Mouse (Mus musculus) ES-CJ7 (cell line): ENCODE measurements around the gene Pfkfb3.
A peak's percentile ranks its signal among the peaks of the same experiment; 100 is the strongest.

Experiments
- DNase-seq: peaks from one replicate; pipeline ENCODE4 v3.0.0; 2011; ENCODE audit warnings: low read depth, low spot score

The Pfkfb3 gene

DNA sequence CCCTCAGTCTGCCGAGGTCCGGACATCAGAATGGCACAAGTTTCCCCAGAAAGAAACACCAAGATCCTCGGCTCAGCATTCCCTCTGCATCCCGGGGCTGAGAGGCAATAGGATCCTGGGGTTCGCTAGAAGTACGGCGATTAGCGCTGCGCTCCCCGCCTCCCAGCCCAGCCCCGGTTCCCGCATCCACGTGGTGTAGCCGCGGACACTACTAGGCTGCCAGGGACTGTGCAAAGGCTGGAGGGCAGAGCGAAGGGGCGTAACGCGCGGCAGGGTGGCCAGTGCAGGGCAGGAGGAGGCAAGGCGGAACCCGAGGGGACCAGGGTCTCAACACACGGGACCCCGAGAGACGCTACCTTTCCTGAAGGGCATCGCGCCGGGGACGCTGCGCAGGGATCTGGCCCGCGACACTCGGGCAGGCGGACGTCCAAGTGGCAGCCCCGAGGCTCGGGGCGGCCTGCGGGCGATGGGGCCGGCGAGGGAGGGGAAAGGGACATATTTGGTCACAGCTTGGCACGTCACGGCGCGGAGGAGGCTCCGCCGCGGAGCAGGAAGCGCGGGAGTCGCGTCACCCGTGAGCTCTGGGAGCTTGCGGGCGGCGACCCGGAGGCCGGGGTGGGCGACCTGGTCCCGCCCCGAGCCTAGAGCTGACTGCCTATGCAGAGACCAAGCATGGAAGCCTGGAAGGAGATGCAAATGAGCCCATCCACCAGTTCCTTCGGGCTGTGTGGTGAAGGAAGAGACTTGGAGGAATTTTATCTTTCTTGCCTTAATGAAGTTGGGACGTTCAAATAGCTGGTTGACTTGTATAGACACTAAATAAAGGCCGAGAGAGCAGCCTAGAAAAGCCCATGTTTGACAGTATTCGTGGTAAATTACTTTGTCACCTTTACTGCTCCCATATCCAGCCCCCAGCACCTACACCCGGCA, at the start of gene Pfkfb3:
Gene Pfkfb3, minus strand, starts transcription at position 607 of the 930 bp plus-strand sequence.
- DNase-seq, result peak; percentile 31

DNA sequence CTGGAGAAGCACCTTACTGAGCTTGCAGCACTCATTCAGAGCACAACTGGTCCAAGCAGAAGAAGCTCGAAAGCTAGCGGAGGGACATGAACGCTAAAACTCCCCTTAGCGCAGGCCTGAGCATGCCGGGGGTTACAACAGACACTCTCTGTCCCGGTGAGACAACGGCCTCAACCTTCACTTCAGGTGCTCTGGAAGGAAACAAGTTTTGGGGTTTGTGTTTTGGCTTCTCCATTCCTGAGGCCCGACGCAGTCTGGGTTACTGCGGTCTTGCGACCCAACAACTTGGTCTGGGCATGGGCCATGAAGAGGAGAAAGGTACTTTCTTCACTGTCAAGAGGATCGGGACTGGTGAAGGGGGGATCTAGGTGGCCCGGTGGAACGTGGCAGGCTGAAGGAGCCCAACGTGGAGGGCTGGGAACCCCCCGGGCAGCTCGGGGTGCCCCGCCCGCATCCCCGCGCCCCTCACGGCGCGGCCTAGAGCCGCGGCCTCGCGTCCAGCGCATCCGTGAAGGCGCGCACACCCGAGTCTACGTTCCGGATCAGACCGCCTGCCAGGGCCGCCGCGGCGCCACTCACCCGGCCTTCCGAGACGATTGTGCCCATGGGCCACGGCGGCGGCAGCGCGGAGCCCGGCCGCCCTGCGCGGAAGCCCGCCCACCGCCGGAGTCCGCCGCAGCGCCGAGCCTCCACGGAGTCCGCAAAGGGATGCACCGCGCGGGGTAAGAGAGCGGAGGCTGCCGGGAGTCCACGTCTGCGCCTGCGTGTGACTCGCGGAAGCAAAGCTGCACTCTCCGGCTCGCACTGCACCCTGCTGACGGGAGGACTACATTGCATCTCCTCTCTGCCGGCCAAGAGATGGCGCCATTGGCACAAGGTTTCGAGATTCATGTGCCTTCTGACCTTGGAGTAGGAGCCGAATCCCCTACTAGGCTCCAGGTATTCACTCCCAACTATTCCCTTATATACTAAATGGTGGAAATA, 48.9 kb upstream of the Pfkfb3 start:
- peak; percentile 97 for DNase-seq

DNA sequence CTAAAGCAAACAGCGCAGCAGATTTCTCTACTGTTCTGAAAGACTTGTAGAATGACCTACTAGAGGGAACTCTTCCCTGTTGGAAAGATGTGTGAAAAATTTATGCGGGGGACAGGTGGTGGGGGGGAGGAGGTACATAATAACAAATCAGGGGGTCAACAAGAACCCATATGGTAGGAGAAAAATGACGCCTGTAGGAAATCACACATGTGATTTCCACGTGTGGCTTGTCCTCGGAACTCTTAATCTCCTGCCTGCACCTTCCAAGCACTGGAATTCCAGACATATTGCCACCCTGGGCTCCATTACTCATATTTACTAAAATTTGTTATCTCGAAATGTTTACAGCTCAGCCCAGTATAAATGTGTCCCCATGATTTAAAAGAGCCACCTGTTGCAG, 47.9 kb upstream of the Pfkfb3 start:
- DNase-seq, result no peak

DNA sequence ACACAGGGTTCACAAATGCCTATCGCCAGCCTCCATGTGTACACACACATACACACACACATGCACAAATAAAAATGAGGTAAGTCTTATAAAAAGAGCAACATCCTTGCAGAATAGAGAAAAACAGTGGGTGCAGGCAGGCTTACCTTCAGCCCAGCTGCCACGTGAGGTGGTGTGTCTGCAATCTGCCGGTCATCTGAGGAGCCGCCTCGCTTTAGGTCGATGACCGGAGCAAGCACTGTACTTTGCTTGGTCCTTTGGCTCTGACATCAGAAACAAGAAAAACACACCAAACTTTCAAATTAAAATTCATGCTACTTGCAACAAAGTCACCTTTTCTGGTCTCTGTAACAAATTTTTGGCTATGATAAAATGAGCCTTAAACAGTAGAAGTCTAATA, 44.0 kb upstream of the Pfkfb3 start:
- DNase-seq, result no peak

DNA sequence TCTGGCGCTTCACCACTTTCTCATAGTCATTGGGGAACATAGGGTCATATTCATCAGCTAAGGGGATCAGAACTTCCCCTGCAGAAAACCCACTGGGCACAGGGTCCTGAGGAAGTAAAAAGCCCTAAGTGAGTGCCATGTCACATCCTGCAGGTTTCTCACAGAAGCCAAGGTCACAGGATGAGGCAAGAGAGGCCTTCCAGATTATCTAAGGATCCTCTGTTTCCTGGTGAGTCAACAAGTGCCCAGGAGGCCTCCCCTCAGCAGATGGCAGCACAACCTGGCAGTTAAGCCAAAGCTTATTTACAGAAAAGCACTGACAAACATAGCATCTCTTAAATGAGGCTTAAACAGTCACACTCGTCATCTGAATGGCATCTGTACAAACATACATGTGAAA, 42.8 kb upstream of the Pfkfb3 start:
- no peak for DNase-seq

DNA sequence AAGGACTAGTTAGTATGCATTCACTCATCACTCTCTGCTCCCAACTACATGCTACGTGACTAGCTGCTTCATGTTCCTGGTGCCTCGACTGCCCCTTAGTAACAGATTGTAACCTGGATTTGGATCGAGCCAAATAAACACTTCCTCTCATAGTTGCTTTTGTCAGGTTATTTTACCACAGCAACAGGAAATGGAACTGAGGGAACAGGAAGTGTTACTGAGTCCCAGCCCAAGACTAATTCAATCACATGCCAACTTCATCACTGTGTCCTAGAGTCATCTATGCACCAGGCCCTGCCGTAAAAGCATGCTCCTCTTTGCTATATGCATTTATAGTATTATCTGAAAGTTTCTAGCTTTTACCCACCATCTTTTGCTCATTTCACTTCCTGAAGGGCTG, 34.1 kb upstream of the Pfkfb3 start:
- DNase-seq, result no peak

DNA sequence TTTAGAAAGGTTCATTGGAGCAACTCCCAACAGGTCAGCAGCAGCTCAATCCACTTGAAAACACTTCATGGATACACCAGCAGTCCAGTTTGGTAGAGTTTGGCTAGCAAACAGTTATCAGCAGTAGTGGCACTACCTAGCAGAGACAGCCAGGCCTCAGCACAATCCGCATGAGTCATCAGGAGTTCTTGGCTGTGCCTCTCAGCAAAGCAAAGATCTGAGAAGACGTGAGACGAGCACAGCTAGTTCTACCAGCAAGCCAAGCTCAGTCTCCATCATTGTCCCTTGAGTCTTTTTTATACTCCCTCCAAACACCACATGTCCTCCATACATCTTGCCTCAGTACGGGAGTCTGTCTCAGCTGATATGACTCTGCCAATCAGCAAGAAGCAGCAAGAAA, 25.5 kb upstream of the Pfkfb3 start:
- no peak for DNase-seq

DNA sequence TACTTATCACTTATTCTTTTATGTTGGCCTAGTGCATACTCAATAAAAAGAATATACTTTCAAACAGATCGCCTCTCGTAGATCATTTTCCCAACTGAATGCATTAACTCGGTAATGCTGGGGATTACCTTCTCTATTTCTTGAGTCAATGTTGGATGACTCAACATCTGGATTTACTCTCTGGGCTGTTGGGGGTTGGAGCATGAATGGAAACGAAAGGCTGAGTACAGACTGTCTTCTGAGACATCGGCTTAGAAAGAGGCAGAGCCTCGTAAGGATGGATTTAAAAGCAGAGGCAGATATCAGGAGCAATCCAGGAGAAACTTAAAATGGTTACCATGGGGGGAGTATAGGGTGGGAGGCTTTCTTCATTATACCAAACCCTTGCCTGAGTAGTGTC, 24.3 kb upstream of the Pfkfb3 start:
- no peak for DNase-seq

DNA sequence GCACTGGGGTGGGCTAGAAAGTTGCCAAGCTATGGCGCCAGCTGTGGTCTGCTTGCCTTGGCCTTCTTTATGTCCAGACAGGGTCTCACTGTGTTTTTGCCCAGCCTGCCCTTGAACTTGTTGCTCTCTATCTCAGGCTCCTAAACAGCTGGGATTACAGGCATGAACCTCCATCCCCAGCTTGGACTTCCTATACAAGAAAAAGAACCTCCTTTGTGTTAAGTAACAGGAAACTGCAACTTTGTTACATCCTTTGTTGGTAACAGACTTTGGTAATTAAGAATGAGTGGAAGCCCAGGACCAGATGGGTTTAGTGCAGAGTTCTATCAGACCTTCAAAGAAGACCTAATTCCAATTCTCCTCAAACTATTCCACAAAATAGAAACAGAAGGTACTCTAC, 19.8 kb upstream of the Pfkfb3 start:
- DNase-seq, result no peak

DNA sequence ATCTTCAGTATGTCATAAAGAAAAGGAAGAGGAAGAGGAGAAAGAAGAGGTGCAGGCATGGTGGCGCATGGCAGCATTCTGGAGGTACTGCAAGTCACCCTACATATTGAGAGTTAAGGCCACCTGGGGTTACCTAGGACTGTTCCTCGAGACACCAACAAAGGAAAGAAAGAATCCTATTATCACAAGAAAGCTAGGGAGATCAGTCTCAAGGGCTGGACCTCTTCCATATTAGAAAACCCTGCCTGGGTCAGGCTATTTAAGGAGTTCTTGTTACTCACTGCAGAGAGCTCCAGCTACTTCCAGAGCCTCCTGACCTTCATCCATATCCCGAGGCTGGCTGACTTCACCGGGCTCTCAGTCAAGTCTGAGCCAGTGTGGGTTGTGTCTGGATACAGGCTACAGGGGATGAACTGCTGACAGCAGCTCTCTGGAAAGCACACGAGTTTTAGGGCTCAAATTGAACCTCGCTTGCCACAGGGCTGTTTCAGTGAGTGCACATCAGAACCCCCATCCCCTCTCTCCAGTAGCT, 17.2 kb upstream of the Pfkfb3 start:
- peak; percentile 92 for DNase-seq

DNA sequence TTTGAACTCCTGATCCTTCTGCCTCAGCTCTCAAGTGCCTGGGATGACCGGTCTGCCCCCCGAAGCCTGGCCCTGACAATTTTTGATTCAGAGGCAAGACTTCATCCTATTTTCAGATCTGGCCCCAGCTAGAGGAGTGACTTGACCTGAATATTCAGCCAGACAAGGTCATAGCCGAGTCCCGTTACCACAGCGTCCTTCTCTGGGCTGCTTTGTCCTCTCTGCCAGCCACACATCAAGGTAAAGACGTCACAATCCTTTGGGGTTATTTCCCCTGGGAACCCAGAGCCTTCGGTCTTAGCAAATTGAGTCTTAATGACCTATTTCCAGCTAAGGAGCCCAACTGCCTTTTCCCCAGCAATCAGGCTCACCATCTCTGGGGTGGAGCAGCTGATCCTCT, 14.6 kb upstream of the Pfkfb3 start:
- no peak for DNase-seq

DNA sequence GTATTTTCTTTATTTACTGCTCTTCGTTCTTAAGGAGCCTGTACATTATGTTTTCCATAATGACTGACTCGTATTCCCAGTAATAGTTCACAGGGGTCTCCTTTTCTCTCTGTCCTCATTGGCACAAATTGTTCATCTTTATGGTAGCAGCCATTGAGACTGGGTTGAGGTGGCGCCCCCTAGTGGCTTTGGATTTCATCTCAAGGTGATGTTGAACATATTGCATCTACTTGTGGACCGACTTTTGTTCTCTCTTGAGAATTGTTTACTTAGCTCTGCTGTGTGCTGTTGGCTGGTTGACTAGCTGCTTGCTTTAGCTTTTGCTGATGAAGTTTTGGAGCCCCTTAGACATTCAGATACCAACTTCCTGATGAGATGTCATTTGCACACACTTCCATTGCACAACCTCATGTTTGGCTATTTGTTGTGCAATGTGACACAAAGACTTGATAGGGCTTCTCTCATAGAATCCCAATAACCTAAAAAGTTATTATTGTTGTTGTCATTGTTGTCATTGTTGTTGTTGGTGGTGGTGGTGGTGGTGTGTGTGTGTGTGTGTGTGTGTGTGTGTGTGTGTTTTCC, 14.0 kb upstream of the Pfkfb3 start:
- DNase-seq, result peak; percentile 65

DNA sequence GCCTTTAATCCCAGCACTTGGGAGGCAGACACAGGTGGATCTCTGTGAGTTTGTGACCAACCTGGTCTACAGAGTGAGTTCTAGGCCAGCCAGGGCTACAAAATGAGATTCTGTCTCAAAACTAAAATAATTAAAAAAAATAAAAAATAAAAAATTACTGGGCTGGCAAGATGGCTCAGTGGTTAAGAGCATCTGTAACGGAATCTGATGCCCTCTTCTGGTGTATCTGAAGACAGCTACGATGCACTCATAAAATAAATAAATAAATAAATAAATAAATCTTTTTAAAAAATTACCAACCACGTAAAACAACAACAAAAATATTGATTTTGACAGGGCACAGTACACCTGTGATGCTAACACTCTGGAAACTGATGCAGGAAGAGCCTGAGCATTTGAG, 13.0 kb upstream of the Pfkfb3 start:
- no peak for DNase-seq

DNA sequence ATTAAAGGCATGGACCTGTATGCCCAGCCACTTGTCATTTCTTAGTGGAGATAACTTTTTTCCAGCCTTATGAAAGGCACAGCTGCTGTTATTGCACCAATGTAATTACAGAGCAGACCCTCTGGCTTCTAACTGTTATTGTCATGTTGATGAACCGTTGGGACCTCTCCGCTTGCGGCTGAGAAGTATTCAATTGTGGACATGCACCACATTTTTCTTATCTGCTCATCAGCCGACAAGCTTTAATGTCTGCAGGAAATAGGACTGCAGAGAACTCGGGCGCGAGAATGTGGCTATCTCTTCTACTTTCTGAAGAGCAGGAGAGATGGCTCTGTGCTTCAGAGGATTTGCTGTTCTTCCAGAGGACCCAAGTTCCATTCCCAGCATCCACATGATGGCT, 12.4 kb upstream of the Pfkfb3 start:
- DNase-seq, result no peak

DNA sequence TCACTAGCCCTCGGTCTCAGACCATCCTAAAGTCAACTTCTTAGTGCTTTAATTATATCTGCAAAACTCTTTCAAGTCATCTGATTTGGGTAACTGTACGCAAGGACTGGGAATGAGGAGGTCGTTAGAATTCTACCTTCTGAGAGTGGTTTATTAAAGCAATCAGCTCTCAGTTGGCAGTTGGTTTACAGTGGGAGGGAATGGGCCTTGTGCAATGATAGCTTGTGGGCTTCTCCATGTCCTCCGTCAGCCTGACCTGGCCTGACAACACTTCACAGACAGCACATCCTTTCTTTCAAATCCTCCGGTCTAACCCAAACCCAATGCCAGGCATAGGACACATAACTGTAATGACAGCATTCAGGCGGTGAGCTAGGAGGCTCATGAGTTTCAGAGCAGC, 10.9 kb upstream of the Pfkfb3 start:
- DNase-seq, result no peak

DNA sequence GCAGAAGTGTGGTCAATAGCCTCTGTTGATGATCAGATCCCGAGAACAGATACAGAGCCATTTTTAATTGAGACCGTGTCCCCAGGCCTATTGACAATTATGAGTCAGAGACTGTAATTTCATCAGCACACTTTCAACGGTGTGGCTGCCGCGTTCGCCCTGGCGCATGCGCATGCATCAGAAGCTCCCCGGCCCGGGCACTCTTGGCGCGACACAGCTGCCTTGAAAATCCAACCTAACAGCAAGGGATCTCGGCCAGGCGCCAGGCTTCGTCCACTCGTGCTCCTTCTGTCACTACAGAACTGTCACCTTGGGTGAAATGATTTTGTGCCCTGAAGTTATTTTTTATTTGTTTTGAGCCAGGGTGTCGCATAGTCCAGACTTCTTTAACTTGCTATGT, 9.4 kb upstream of the Pfkfb3 start:
- DNase-seq, result no peak

DNA sequence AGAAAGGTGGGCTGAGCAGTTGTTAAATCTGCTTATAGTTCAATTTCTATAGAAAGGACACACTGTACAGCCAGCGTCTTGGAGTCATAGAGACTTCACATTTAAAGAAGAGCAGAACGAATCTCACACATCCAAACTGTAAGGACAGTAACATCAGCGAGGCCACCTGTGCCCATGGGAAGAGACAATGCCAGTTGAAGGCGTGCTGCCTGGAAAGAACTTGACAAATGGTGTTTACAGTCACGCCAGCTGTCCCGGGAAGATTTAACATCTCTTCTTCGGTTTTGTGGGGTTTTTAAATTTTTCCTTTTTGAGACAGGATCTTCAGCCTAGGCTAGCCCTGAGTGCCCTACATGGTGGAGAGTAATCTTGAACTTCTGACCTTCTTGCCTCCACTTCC, 4.8 kb upstream of the Pfkfb3 start:
- DNase-seq, result no peak

DNA sequence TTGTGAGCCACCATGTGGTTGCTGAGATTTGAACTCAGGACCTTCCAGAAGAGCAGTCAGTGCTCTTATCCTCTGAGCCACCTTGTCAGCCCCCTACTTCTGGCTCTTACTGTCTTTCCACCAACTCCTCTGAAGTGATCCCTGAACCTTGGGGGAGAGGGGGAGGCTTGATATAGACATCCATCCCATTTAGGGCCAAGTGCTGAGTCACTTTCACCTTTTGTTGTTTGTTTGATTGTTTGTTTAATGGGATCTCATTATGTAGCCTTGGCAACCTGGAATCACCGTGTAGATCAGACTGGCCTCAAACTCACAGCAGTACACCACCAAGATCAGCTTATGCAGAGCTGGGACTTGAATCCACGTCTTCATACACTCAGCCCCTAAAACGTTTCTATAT, 3.4 kb upstream of the Pfkfb3 start:
- no peak for DNase-seq

DNA sequence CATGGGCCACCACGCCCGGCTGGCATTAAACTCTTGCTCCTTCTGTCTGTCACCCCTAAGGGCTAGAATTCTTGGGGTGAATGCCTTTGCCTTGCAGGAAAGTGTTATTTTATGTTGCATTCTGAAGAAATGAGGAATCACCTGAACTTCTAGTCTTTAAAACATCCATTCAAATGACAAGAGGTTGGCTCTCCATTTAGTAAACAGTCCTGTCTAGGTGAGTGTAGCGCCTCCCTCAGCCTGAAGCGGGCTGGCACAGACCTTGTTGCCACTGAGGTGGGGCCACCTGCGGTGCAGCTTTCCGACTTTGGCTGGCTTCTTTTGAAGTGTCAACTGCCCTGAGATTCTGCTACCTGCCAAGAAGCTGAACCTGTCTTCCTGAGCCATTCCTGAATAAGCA, 1.4 kb upstream of the Pfkfb3 start:
- DNase-seq, result peak; percentile 40

DNA sequence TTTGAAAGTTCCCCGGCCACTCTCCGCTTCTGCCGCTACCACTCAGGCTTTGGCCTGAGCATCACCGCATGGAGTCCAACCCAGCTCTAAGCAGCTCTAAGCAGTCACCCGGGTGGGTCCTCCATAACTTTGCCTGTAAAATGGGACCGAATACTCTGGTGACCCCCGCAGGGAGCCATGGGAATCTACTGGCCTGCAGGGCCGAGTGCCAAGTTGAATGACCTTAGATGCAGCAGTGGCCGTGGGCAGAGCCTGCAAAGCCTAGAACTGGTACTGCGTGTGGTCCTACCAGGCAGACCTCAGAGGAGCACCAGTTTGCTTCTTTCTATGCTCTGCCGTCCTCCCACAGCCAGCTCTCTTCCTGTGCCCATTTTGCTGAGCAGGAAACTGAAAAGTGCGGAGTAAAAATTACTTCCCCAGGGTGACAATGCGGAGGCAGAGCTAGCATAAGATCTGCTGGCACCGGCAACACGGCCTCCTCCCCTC, 868 bp downstream of the Pfkfb3 start:
- DNase-seq, result no peak

DNA sequence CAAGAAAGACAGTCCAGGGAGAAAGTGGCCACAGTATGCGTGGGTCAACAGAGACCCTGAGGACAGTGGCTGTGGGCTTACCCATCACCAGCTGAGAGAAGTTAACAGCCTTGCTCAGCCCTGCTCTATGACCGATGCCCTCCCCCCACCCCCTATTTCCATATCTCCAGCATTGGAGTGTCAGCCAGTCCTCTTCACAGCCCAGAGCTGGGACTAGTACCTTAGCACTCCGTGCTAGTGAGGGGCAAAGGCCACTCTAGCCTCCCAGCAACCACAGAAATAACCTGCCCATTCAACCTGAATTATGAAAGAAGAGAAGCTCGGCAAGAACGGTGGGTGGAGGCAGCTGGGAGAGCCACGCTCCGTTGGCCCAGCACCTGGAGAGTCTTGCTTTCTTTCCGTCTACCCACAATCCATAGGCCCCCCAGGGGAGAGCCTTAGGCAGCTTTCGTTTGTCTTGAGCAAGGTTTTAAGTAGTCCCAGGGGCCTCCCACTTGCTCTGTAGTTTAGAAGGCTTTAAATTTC, 1.5 kb downstream of the Pfkfb3 start:
- DNase-seq, result no peak
